Mouse (Mus musculus) heart, postnatal 14 days (tissue): ENCODE measurements around the gene Hoxc12. TPM values are rescaled to one million over a fixed set of nuclear protein-coding genes. Genes with fewer than 3 reads are reported as not detected.

Experiments
- DNase-seq, 2 experiments: peaks; one replicate each; pipeline ENCODE4 v3.0.0; 2021 to 2022
- intact Hi-C: fragments of 180-260 bp; cut with DNase I; formaldehyde crosslinking; loops from one replicate; pipeline ENCODE4 v1.15.1; 2025
- microRNA-seq, 2 experiments: library from miRNA; unstranded; fragments of <30 nt; microRNA quantifications; one replicate each; pipeline ENCODE4 v1.2.0; 2021 to 2022
- total RNA-seq, 2 experiments: library from RNA; stranded (reverse); gene quantifications; 2 replicates each; pipeline ENCODE4 v1.2.3; 2021

Hoxc12 gene
- total RNA-seq, 2 experiments from 2014 or later, result not detected

DNA sequence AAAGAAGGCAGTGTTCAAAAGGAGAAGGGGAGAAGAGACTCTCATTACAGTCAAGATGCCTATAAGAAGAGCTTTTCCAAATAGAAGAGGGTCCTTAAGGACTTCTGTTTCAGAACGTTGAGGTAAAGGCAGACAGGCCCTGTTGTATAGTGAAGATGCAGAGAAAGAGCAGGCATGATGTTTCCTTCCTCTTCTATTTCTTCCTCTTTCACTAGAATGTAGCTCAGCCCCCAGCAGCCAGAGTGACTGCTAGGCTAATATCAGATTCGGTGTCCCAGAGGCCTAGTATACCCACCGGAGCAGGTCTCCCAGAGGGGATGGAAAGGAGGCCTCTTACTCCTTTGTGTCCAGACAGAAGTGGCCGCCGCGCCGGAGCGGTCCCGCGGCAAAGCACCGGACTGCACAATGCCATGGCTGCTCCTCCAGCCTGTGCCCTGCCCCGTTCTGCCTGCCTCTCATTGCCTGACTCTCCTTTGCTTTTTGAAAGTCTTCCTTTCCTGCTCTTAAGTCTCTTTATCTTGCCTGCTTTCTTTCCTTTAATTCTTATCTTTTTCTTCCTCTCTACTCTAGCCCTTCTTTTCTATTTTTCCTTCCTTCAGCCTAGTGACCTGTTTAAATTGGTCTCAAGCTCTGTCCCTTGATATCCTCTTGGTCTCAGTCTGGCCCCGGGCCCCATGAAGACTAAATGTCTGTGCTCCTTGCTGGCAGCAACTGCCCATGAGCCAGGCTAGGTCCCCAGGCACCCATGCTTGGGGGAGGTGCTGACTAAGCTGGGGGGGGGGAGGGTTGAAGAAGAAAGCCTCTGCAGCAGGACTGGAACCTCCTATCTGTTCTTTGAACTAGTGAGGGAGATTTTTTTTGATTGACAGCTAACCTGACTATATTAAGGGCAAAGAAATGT is 42.3 kb downstream of the Hoxc12 start:
- intact Hi-C loops, result no loop called here
- DNase-seq, result no peak

DNA sequence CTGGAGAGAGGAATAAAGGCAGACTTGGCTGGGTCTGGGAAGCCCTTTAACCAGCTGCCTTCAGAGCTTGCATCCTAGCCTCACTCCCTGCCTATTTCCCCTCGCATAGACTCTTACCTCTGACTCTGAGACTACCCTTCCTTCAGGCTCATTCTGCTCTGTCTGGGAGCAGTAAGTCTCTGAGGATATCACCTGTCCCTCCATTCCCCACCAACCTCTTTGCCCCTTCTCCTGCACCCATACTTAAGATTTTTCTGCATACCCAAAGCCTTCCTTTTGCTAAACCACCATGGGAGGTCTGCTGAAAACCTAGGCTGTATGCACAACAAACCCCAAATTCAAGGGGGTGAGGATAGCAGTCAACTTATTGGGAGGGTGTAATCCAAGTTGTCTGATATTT is 43.4 kb downstream of the Hoxc12 start:
- intact Hi-C loops, result no loop called here
- DNase-seq, result no peak

DNA sequence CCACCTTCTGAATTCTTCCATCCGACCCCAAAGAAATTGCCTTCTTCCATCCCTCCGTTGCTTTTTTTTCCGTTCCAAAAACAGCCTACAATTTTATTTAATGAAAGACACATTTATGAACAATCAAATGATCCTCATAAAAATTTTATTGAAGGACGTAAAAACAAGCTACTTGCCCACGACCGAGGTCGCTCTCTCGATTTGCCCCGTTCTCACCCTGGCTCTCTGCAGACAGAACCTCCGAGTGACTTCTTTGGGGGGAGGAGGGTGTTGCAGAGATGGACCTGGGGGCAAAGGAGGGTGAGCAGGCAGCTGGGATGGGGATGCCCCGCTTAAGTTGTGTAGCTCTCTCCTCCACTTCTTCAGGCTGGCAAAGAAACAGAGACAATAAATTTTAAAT is 43.8 kb downstream of the Hoxc12 start:
- DNase-seq, result no peak
- intact Hi-C loops, result no loop called here

DNA sequence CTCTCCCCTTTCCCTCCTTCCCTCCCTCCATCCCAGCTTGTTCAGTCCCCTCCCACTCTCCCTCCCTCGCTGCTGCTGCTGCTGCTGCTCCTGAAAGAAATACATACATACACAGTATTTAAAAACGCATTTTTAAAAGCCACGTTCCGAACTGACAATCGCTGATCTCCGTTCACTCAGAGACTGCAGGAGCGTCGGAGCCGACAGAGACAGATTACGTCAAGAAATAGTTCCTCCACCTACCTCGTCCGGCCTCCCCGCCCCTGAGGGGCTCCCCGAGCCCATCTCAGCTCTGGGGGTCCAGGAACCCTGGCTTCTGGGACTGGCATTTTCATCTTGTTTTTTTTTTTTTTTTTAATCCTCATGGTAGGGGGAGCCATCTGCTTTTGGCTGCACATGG is 44.4 kb downstream of the Hoxc12 start:
- DNase-seq, result no peak
- intact Hi-C loops, result no loop called here

DNA sequence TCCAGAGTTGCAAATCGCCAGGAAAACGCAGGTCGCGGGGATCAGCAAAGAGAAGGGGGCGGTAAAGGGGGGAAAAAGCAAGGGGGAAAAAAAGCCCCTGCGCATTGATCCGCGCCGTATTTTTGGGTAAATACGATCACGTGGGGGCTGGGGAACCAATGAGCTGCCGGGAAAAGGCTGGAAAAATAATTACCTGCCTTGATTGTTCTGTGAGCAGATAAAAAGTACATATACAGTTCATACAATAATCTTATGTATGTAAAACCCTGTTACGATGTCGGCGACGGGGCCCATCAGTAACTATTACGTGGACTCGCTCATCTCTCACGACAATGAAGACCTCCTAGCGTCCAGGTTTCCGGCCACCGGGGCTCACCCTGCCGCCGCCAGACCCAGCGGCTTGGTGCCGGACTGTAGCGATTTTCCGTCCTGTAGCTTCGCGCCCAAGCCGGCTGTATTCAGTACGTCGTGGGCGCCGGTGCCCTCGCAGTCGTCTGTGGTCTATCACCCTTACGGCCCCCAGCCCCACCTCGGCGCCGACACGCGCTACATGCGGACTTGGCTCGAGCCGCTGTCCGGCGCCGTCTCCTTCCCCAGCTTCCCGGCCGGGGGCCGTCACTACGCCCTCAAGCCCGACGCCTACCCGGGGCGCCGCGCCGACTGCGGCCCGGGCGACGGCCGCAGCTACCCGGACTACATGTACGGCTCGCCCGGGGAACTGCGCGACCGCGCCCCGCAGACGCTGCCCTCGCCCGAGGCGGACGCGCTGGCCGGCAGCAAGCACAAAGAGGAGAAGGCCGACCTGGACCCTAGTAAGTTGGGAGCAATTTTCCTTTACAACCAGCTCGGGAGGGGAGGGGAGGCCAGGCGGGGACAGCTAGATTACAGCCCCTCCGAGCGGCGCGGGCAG is 45.1 kb downstream of the Hoxc12 start:
- no peak for DNase-seq
- intact Hi-C loops, result no loop called here

DNA sequence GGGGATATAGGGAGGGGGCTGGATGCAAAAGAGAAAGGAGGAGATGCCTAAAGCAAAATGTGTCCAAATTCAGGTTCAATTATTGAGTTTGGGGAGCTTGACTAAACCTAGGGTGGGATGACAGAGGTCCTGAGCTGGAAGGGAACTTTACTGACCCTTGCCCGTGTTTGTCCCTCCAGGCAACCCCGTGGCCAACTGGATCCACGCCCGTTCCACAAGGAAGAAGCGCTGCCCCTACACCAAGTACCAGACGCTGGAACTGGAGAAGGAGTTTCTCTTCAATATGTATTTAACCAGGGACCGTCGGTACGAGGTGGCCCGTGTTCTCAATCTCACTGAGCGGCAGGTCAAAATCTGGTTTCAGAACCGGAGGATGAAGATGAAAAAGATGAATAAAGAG is 47.2 kb downstream of the Hoxc12 start:
- intact Hi-C loops, result no loop called here
- DNase-seq, result no peak

DNA sequence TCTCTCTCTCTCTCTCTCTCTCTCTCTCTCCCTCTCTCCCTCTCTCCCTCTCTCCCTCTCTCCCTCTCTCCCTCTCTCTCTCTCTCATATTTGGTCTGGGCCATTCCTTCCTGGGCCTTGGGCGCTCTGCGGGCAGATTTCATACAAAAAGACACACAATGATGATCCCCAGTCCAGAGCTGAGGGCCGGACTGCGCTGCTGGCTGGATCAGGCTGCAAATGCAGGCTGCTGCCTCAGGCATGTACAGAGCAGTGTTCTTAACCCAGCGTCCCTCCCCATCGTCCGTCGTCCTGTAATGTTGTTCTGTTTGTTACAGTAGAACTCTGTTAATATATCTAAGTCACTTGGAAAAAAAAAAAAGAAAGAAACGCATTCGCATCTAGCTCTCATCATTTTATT is 48.0 kb downstream of the Hoxc12 start:
- intact Hi-C loops, result no loop called here
- no peak for DNase-seq

DNA sequence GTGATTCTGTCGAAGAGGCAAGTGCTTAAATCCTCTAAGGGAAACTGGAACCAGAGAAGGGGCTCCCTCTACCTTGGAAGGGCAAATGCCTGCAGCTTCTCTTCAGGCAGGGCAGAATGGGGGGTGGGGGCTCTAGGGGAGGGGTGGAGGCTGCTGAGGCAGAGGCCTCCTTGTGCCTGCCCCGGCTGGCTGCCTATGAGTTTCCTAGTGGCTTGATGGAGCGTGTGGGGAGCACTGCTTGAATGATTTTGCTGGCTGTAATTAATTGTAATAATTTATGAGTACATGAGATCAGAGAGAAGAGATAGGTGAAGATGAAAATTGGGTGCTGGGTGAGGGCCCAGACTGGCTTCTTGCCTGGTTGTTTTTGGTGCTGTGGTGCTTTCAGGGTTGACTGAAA is 48.4 kb downstream of the Hoxc12 start:
- no peak for DNase-seq
- intact Hi-C loops, result loop anchor here (5.0 kb wide), 2 partner anchors 147 to 322 kb away; no protein-coding TSS in a partner anchor

DNA sequence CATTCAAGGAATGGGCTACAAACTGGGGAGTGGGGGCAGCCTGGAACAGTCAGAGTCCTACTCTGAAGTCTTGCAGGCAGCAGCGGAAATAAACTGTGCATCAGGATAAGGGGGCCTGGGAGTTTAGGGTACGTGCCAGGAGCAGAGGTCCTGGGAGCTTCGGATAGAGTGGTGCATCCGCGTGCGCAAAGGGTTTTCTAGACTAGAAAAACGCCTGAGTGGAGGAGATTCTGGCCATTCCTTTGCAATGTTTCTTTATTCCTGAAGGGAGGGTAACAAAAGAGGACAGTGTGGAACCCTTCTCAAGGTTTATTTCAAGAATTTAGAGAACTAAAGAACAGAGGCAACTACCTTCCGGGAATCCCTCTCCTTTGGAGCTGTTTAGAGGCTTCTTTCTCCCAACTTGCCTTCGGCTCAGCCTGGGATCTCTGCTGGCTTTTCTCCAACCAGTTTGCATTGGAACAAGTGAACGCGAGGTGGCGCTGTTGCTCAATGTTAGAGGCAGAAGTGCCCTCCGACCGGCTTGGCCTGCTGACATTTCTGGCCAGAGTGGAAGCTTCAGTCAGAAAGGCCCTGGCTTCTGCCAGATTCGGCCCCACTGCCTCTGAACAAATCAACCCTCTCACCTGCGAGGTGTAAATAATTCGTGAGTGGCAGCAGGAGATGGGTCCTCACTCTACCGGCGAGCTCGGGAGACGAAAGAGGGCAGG is 50.7 kb downstream of the Hoxc12 start:
- intact Hi-C loops, result loop anchor here (1.0 to 5.0 kb wide), 5 partner anchors 145 to 320 kb away; no protein-coding TSS in a partner anchor

DNA sequence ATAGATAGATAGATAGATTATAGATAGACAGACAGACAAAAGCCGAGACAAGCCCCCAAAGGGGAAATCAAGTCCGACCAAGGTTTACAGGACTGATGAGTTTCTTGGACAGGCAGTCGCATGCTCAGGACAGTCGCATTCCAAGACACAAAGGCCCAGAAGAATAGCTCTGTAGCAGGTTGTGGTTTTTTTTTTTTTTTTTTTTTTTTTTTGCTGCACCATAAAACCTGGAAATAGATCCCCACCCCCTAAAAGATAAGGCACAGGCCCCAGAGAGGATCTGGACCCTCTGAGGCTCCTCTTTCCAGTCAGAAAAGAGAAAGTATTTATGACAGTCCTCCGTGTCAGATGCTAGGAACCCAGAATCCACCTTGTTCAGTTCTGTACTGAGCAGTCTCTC is 51.5 kb downstream of the Hoxc12 start:
- intact Hi-C loops, result loop anchor here (5.0 kb wide), 2 partner anchors 144 to 319 kb away; no protein-coding TSS in a partner anchor
- DNase-seq, result no peak

More for the DNA sequence above, 50.7 kb downstream of the Hoxc12 start:
- DNase-seq, result peak; percentile 92 to 97

Small RNAs within 50 kb of the gene (microRNA-seq; reads per million reads assigned to microRNA genes)
- 0.54 to 0.72 reads per million in 2 experiments for gene Mir196a-2

Other genes starting within 250 kb of the Hoxc12 start
- gene Calcoco1, start 214.6 kb upstream of the Hoxc12 start, total RNA-seq, result 100 to 1,000 TPM in 1 of 2 experiments, 10 to 100 TPM in 1; 89.5 to 104 TPM
- gene Hoxc13, start 15.7 kb upstream of the Hoxc12 start, total RNA-seq, result not detected
- not detected for gene Hoxc11, start 17.7 kb downstream of the Hoxc12 start, total RNA-seq
- not detected for gene Hoxc10, start 30.0 kb downstream of the Hoxc12 start, total RNA-seq
- not detected for gene Hoxc5, start 30.7 kb downstream of the Hoxc12 start, total RNA-seq
- not detected for gene Hoxc9, start 39.7 kb downstream of the Hoxc12 start, total RNA-seq
- not detected for gene Hoxc8, start 53.9 kb downstream of the Hoxc12 start, total RNA-seq
- not detected for gene Hoxc6, start 61.5 kb downstream of the Hoxc12 start, total RNA-seq
- under 1 TPM in 1 of 2 experiments, not detected in 1; 0.31 TPM for gene Hoxc4, start 82.2 kb downstream of the Hoxc12 start, total RNA-seq
- gene Smug1, start 230.3 kb downstream of the Hoxc12 start, total RNA-seq, result 10 to 100 TPM; 13.5 to 14.0 TPM